Mouse (Mus musculus): ENCODE results near the gene Cldn3. TPM values are rescaled to one million over a fixed set of nuclear protein-coding genes. Genes with fewer than 3 reads are reported as not detected.
A peak's percentile ranks its signal among the peaks of the same experiment; 100 is the strongest.

Cldn3 gene
- total RNA-seq, 2 experiments from 2014 or later: 0.59 to 1.2 TPM

GRCm38 (mm10) chr5:135000751-135001150, 14.7 kb downstream of the Cldn3 start:
- no peak for DNase-seq (ENCODE audit: extremely low spot score in 1 of 2, low spot score in 1 of 2)

GRCm38 (mm10) chr5:135001309-135001708, 15.3 kb downstream of the Cldn3 start:
- DNase-seq (ENCODE audit: extremely low spot score in 1 of 2, low spot score in 1 of 2): no peak

GRCm38 (mm10) chr5:135002151-135002550, 16.1 kb downstream of the Cldn3 start:
- no peak for DNase-seq (ENCODE audit: extremely low spot score in 1 of 2, low spot score in 1 of 2)

GRCm38 (mm10) chr5:135007802-135008571, 22.0 kb downstream of the Cldn3 start:
- no peak for DNase-seq (ENCODE audit: extremely low spot score in 1 of 2, low spot score in 1 of 2)

GRCm38 (mm10) chr5:135008671-135009589, 22.9 kb downstream of the Cldn3 start, which contains the start of gene Abhd11:
Gene Abhd11 (plus strand): TSS chr5:135009152.
- DNase-seq (ENCODE audit: extremely low spot score in 1 of 2, low spot score in 1 of 2): peak; percentile 74 to 90

- DNase-seq (ENCODE audit: extremely low spot score in 1 of 2, low spot score in 1 of 2): peak in 1 of 2 experiments; percentile 65
Measured at GRCm38 (mm10) chr5:135009590-135010319, 23.7 kb downstream of the Cldn3 start.

- no peak for DNase-seq (ENCODE audit: extremely low spot score in 1 of 2, low spot score in 1 of 2)
Measured at GRCm38 (mm10) chr5:135010320-135010709, 24.3 kb downstream of the Cldn3 start.

- DNase-seq (ENCODE audit: extremely low spot score in 1 of 2, low spot score in 1 of 2): no peak
Measured at GRCm38 (mm10) chr5:135010841-135011743, 25.1 kb downstream of the Cldn3 start.

GRCm38 (mm10) chr5:135011809-135012613, 26.0 kb downstream of the Cldn3 start:
- DNase-seq (ENCODE audit: extremely low spot score in 1 of 2, low spot score in 1 of 2): no peak

GRCm38 (mm10) chr5:135012671-135013441, 26.8 kb downstream of the Cldn3 start:
- DNase-seq (ENCODE audit: extremely low spot score in 1 of 2, low spot score in 1 of 2): peak; percentile 73 to 88

- DNase-seq (ENCODE audit: extremely low spot score in 1 of 2, low spot score in 1 of 2): peak; percentile 89 to 99
Measured at GRCm38 (mm10) chr5:135015497-135015896, 29.5 kb downstream of the Cldn3 start.

- DNase-seq (ENCODE audit: extremely low spot score in 1 of 2, low spot score in 1 of 2): no peak
Measured at GRCm38 (mm10) chr5:135016224-135016759, 30.3 kb downstream of the Cldn3 start.

GRCm38 (mm10) chr5:135021814-135022213, 35.8 kb downstream of the Cldn3 start:
- no peak for DNase-seq (ENCODE audit: extremely low spot score in 1 of 2, low spot score in 1 of 2)

- DNase-seq (ENCODE audit: extremely low spot score in 1 of 2, low spot score in 1 of 2): peak; percentile 76 to 77
Measured at GRCm38 (mm10) chr5:135023344-135024173, 37.5 kb downstream of the Cldn3 start, which contains the start of gene Stx1a. Gene Stx1a (plus strand): TSS chr5:135023482.

GRCm38 (mm10) chr5:135024665-135025224, 38.7 kb downstream of the Cldn3 start:
- no peak for DNase-seq (ENCODE audit: extremely low spot score in 1 of 2, low spot score in 1 of 2)

- no peak for DNase-seq (ENCODE audit: extremely low spot score in 1 of 2, low spot score in 1 of 2)
Measured at GRCm38 (mm10) chr5:135025899-135026298, 39.9 kb downstream of the Cldn3 start.

Data from layer of hippocampus, postnatal 25 days (tissue).